Mouse (Mus musculus) forebrain, embryonic 16.5 days (tissue): ENCODE results near the gene Strn. TPM values are rescaled to one million over a fixed set of nuclear protein-coding genes. Genes with fewer than 3 reads are reported as not detected.
"Not testable (repeated sequence)": the region's sequence is repeated elsewhere in the genome, so short reads cannot be mapped to it uniquely, and the experiment has no call there.

Source experiments
- ATAC-seq: fragments of 200-750 bp; cut with Nextera tagmentation; 2 replicates; pipeline ENCODE4 v1.8.0; 2017; ENCODE audit warnings: mild to moderate bottlenecking, moderate library complexity
- H3K27ac ChIP-seq: fragments of 300-500 bp; sonication (generic); 2 replicates; pipeline ENCODE4 v1.5.1; 2014; ENCODE audit warnings: low read length, control low read depth
- H3K27me3 ChIP-seq: fragments of 300-500 bp; sonication (generic); replicated peaks from 2 replicates; pipeline ENCODE4 v1.6.1; 2014; ENCODE audit warnings: low read length; ENCODE audit not compliant: control insufficient read depth, insufficient read depth
- H3K36me3 ChIP-seq: fragments of 300-500 bp; sonication (generic); 2 replicates; pipeline ENCODE4 v1.6.1; 2014; ENCODE audit not compliant: control insufficient read depth, insufficient read depth
- H3K4me1 ChIP-seq: fragments of 300-500 bp; sonication (generic); replicated peaks from 2 replicates; pipeline ENCODE4 v1.6.1; 2014; ENCODE audit warnings: low read length; ENCODE audit not compliant: control insufficient read depth, insufficient read depth
- H3K4me2 ChIP-seq: fragments of 300-500 bp; sonication (generic); 2 replicates; pipeline ENCODE4 v1.6.1; 2014; ENCODE audit warnings: mild to moderate bottlenecking, low read length, control low read depth
- H3K4me3 ChIP-seq: fragments of 300-500 bp; sonication (generic); replicated peaks from 2 replicates; pipeline ENCODE4 v1.5.1; 2014; ENCODE audit warnings: mild to moderate bottlenecking, low read length, control low read depth
- H3K9ac ChIP-seq: fragments of 300-500 bp; sonication (generic); replicated peaks from 2 replicates; pipeline ENCODE4 v1.6.1; 2014; ENCODE audit warnings: low read depth, low read length, control low read depth
- H3K9me3 ChIP-seq: fragments of 300-500 bp; sonication (generic); 2 replicates; pipeline ENCODE4 v1.6.1; 2016; ENCODE audit warnings: low read length; ENCODE audit not compliant: control insufficient read depth
- WGBS: fragments of 180-500 bp; shearing (Covaris S2); extraction: QIAGEN DNeasy Blood & Tissue Kit; methylation state at CpG from one replicate; pipeline ENCODE4 v1.1.7; 2014; 5-methylcytosine and 5-hydroxymethylcytosine counted together
- polyA plus RNA-seq: library from polyadenylated mRNA; unstranded; fragments of >200 nt; fragmentation: Nextera tagmentation; extraction: Ambion mirVana; gene quantifications from 2 replicates; pipeline ENCODE4 v1.2.1, GENCODE M21; 2015

Gene Strn
- polyA plus RNA-seq, 1 experiment from 2014 or later = 6.1 TPM

GRCm38 (mm10) chr17:78696922-78697321 is 40.1 kb downstream of the Strn start:
- ATAC-seq = no peak
- Histone ChIP-seq H3K4me1 (no peaks in the 10 kb centered on the region), H3K27me3 (no peaks in the 10 kb centered on the region), H3K36me3 (no peaks in the 10 kb centered on the region), H3K4me2 (no peak overlapping the region), H3K27ac (no peak overlapping the region), H3K9me3 (no peaks in the 10 kb centered on the region), H3K4me3 (no peak overlapping the region), H3K9ac (no peak overlapping the region)
- WGBS = 80% methylated on average over 5 of the region's 5 CpGs

GRCm38 (mm10) chr17:78689231-78689630 is 47.8 kb downstream of the Strn start:
- H3K4me3 ChIP-seq, H3K27me3 ChIP-seq, H3K9me3 ChIP-seq, H3K4me2 ChIP-seq, H3K4me1 ChIP-seq, H3K27ac ChIP-seq, H3K9ac ChIP-seq, ATAC-seq: not testable (repeated sequence)
- H3K36me3 ChIP-seq = peaks cover 17% of the 10 kb centered on the region
- 97% methylated on average over 3 of the region's 3 CpGs for WGBS

- ATAC-seq = no peak
- H3K36me3 ChIP-seq = peaks cover 17% of the 10 kb centered on the region
- H3K4me2 ChIP-seq = no peak overlapping the region
- H3K27me3 ChIP-seq = no peaks in the 10 kb centered on the region
- no peak overlapping the region for H3K27ac ChIP-seq
- H3K9ac ChIP-seq = no peak overlapping the region
- H3K4me1 ChIP-seq = no peaks in the 10 kb centered on the region
- 85% methylated on average over 5 of the region's 5 CpGs for WGBS
- peaks cover 6% of the 10 kb centered on the region; the same call in 1 of the 2 replicates for H3K9me3 ChIP-seq
- no peak overlapping the region for H3K4me3 ChIP-seq
These were observed 49.0 kb downstream of the Strn start for GRCm38 (mm10) chr17:78687971-78688370.

- ATAC-seq = no peak
- no peaks in the 10 kb centered on the region for H3K27me3 ChIP-seq
- no peak overlapping the region for H3K4me3 ChIP-seq
- no peak overlapping the region for H3K9ac ChIP-seq
- H3K4me1 ChIP-seq = no peaks in the 10 kb centered on the region
- no peaks in the 10 kb centered on the region for H3K9me3 ChIP-seq
- WGBS = 90% methylated on average over 5 of the region's 5 CpGs
- H3K4me2 ChIP-seq = no peak overlapping the region
- H3K27ac ChIP-seq = no peak overlapping the region
- no peaks in the 10 kb centered on the region; the same call in 1 of the 2 replicates for H3K36me3 ChIP-seq
These were observed 52.0 kb downstream of the Strn start for GRCm38 (mm10) chr17:78685004-78685403.

GRCm38 (mm10) chr17:78682351-78682750 is 54.6 kb downstream of the Strn start:
- WGBS = 84% methylated on average over 6 of the region's 6 CpGs
- no peaks in the 10 kb centered on the region for H3K4me1 ChIP-seq
- H3K4me3 ChIP-seq = no peak overlapping the region
- no peak overlapping the region for H3K9ac ChIP-seq
- H3K27ac ChIP-seq = no peak overlapping the region
- no peak overlapping the region for H3K4me2 ChIP-seq
- no peaks in the 10 kb centered on the region; the same call in 1 of the 2 replicates for H3K36me3 ChIP-seq
- ATAC-seq = no peak
- no peaks in the 10 kb centered on the region for H3K9me3 ChIP-seq
- no peaks in the 10 kb centered on the region for H3K27me3 ChIP-seq

GRCm38 (mm10) chr17:78679503-78679902 is 57.5 kb downstream of the Strn start:
- H3K4me1 ChIP-seq = no peaks in the 10 kb centered on the region
- H3K4me2 ChIP-seq = no peak overlapping the region
- H3K9me3 ChIP-seq = no peaks in the 10 kb centered on the region
- no peak overlapping the region for H3K4me3 ChIP-seq
- H3K27ac ChIP-seq = no peak overlapping the region
- no peaks in the 10 kb centered on the region; the same call in 1 of the 2 replicates for H3K36me3 ChIP-seq
- no peak overlapping the region for H3K9ac ChIP-seq
- H3K27me3 ChIP-seq = no peaks in the 10 kb centered on the region
- 91% methylated on average over 11 of the region's 11 CpGs for whole genome bisulfite sequencing
- no peak for ATAC-seq

- ATAC-seq = no peak
These were observed 60.2 kb downstream of the Strn start for GRCm38 (mm10) chr17:78676813-78677212.

GRCm38 (mm10) chr17:78664962-78665545 is 71.9 kb downstream of the Strn start:
- Histone ChIP-seq H3K9me3 (0 out of 2 replicates have a peak, but pooled peaks cover under 1% of the 10 kb centered on the region), H3K27ac (no peak overlapping the region), H3K9ac (no peak overlapping the region), H3K4me2 (no peak overlapping the region), H3K4me3 (no peak overlapping the region), H3K27me3 (no peaks in the 10 kb centered on the region), H3K36me3 (peaks cover 6% of the 10 kb centered on the region), H3K4me1 (no peaks in the 10 kb centered on the region)
- no peak for ATAC-seq
- 87% methylated on average over 9 of the region's 9 CpGs for WGBS

More at GRCm38 (mm10) chr17:78676813-78677212, 60.2 kb downstream of the Strn start:
- Histone ChIP-seq H3K4me1 (no peaks in the 10 kb centered on the region), H3K27ac (no peak overlapping the region), H3K36me3 (no peaks in the 10 kb centered on the region), H3K9ac (no peak overlapping the region), H3K4me2 (no peak overlapping the region), H3K9me3 (no peaks in the 10 kb centered on the region), H3K27me3 (no peaks in the 10 kb centered on the region), H3K4me3 (no peak overlapping the region)
- WGBS = 88% methylated on average over 11 of the region's 11 CpGs

GRCm38 (mm10) chr17:78654841-78655240 is 82.2 kb downstream of the Strn start:
- no peak for ATAC-seq
- 0 out of 2 replicates have a peak, but pooled peaks cover 1% of the 10 kb centered on the region for H3K9me3 ChIP-seq
- H3K9ac ChIP-seq = no peak overlapping the region
- H3K27me3 ChIP-seq = no peaks in the 10 kb centered on the region
- H3K27ac ChIP-seq = no peak overlapping the region
- peaks cover 23% of the 10 kb centered on the region for H3K36me3 ChIP-seq
- 74% methylated on average over 10 of the region's 10 CpGs for WGBS
- H3K4me2 ChIP-seq = no peak overlapping the region
- H3K4me1 ChIP-seq = no peaks in the 10 kb centered on the region
- H3K4me3 ChIP-seq = no peak overlapping the region
